Mouse (Mus musculus) liver, embryonic 14.5 days (tissue): ENCODE results near the gene Icam4. TPM values are rescaled to one million over a fixed set of nuclear protein-coding genes. Genes with fewer than 3 reads are reported as not detected.
"Not testable (repeated sequence)": the region's sequence is repeated elsewhere in the genome, so short reads cannot be mapped to it uniquely, and the experiment has no call there.

Source experiments
- ATAC-seq: fragments of 200-750 bp; cut with Nextera tagmentation; 2 replicates; pipeline ENCODE4 v1.8.0; 2017; ENCODE audit warnings: moderate number of reproducible peaks, mild to moderate bottlenecking, moderate library complexity; ENCODE audit not compliant: insufficient read depth
- DNase-seq, 3 experiments: peaks; one replicate each; pipeline ENCODE4 v3.0.0-alpha.2; 2012 to 2013; ENCODE audit warnings: low read depth in 3 of 3, low spot score in 3 of 3
- H3K27ac ChIP-seq: fragments of 300-500 bp; sonication (generic); 2 replicates; pipeline ENCODE4 v1.5.1; 2014; ENCODE audit warnings: moderate library complexity, mild to moderate bottlenecking, control low read depth, inconsistent platforms
- H3K27me3 ChIP-seq: fragments of 300-500 bp; sonication (generic); 2 replicates; pipeline ENCODE4 v1.6.1; 2014; ENCODE audit warnings: mild to moderate bottlenecking, low read length, moderate library complexity; ENCODE audit not compliant: control insufficient read depth, insufficient read depth
- H3K36me3 ChIP-seq: fragments of 300-500 bp; sonication (generic); replicated peaks from 2 replicates; pipeline ENCODE4 v1.6.1; 2014; ENCODE audit warnings: low read depth; ENCODE audit not compliant: control insufficient read depth, insufficient read depth
- H3K4me1 ChIP-seq, 2 experiments: fragments of 200-500 bp in 1 of 2; fragments of 300-500 bp in 1 of 2; sonication (generic) in 1 of 2; replicated peaks; 2 replicates each; pipeline ENCODE4 v1.6.1; 2012 to 2014; ENCODE audit warnings: antibody characterized with exemption in 1 of 2, inconsistent platforms in 1 of 2, low read length in 1 of 2; ENCODE audit not compliant: control insufficient read depth in 2 of 2, insufficient read depth in 2 of 2
- H3K4me2 ChIP-seq: fragments of 300-500 bp; sonication (generic); 2 replicates; pipeline ENCODE4 v1.6.1; 2014; ENCODE audit warnings: low read depth, mild to moderate bottlenecking, control low read depth, moderate library complexity
- H3K4me3 ChIP-seq, 2 experiments: fragments of 200-500 bp in 1 of 2; fragments of 300-500 bp in 1 of 2; sonication (generic) in 1 of 2; 2 replicates each; pipeline ENCODE4 v1.5.1; 2012 to 2014; ENCODE audit warnings: low read depth in 2 of 2, low read length in 2 of 2, mild to moderate bottlenecking in 2 of 2, control low read depth in 1 of 2, inconsistent platforms in 1 of 2, moderate library complexity in 1 of 2; ENCODE audit not compliant: insufficient read depth in 1 of 2
- H3K9ac ChIP-seq: fragments of 300-500 bp; sonication (generic); replicated peaks from 2 replicates; pipeline ENCODE4 v1.6.1; 2014; ENCODE audit warnings: mild to moderate bottlenecking, control low read depth, moderate library complexity
- H3K9me3 ChIP-seq: fragments of 300-500 bp; sonication (generic); 2 replicates; pipeline ENCODE4 v1.6.1; 2016; ENCODE audit warnings: low read length, mixed read lengths; ENCODE audit not compliant: control insufficient read depth
- CTCF ChIP-seq: IDR thresholded peaks from 2 replicates; pipeline ENCODE4 v1.5.1; 2016; ENCODE audit warnings: antibody characterized with exemption, low read depth, control low read depth
- EP300 ChIP-seq: IDR thresholded peaks from 2 replicates; pipeline ENCODE4 v1.6.1; 2016; ENCODE audit warnings: antibody characterized with exemption, low read depth
- WGBS: fragments of 180-500 bp; shearing (Covaris S2); extraction: QIAGEN DNeasy Blood & Tissue Kit; methylation state at CpG from one replicate; pipeline ENCODE4 v1.1.7; 2014; ENCODE audit not compliant: insufficient replicate concordance; 5-methylcytosine and 5-hydroxymethylcytosine counted together
- polyA plus RNA-seq, 2 experiments: library from polyadenylated mRNA; depleted of rRNA in 1 of 2; stranded (reverse) in 1 of 2; unstranded in 1 of 2; fragments of >200 nt; fragmentation: Nextera tagmentation in 1 of 2; extraction: Ambion mirVana in 1 of 2; gene quantifications; 2 replicates each; pipeline versions ENCODE4 v1.2.1 to v1.2.3; 2012 to 2014

Icam4 gene
- polyA plus RNA-seq, 2 experiments, result 61.8 to 204 TPM

DNA sequence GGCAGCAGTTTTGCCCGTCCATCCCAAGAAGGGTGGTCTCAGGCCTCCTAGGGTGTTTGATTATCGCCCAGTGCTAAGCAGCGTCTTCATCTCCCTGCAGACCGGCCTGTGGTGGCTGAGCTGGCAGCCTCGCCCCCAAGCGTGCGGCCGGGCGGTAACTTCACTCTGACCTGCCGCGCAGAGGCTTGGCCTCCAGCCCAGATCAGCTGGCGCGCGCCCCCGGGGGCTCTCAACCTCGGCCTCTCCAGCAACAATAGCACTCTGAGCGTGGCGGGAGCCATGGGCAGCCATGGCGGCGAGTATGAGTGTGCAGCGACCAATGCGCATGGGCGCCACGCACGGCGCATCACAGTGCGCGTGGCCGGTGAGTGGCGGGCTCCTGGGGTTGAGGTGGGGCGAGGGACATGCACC lies 8.3 kb downstream of the Icam4 start:
- DNase-seq (no peak), ATAC-seq (no peak)
- Histone ChIP-seq H3K9ac (no peak overlapping the region), H3K4me3 (peak overlapping the region in 1 of 2 experiments; percentile 27; a peak in 1 of 4 replicates), H3K36me3 (no peaks in the 10 kb centered on the region), H3K9me3 (no peaks in the 10 kb centered on the region), H3K4me1 (peaks cover 18 to 21% of the 10 kb centered on the region in 2 experiments), H3K4me2 (peak overlapping the region; percentile 43), H3K27ac (no peak overlapping the region), H3K27me3 (peaks cover 63% of the 10 kb centered on the region)
- WGBS, result 6% methylated on average over 31 of the region's 31 CpGs
- TF ChIP-seq EP300, result no peak
- no peak for TF ChIP-seq CTCF

- H3K36me3 ChIP-seq, result no peaks in the 10 kb centered on the region
- peak overlapping the region; percentile 30 for H3K4me2 ChIP-seq
- DNase-seq, result no peak
- peaks cover 41% of the 10 kb centered on the region for H3K27me3 ChIP-seq
- H3K9me3 ChIP-seq, result no peaks in the 10 kb centered on the region
- peaks cover 12 to 15% of the 10 kb centered on the region in 2 experiments for H3K4me1 ChIP-seq
- no peak overlapping the region for H3K4me3 ChIP-seq
- no peak overlapping the region for H3K9ac ChIP-seq
- peak; percentile 34; the same call in 1 of the 2 replicates for TF ChIP-seq EP300
- TF ChIP-seq CTCF, result no peak
- ATAC-seq, result peak; percentile 73
- 19% methylated on average over 3 of the region's 3 CpGs for WGBS
- peak overlapping the region; percentile 20; the same call in 1 of the 2 replicates for H3K27ac ChIP-seq
Observed at GRCm38 (mm10) chr9:21039779-21040178, 10.6 kb downstream of the Icam4 start.

- H3K9ac ChIP-seq, result no peak overlapping the region
- no peak for DNase-seq
- H3K27ac ChIP-seq, result no peak overlapping the region
- peaks cover 26% of the 10 kb centered on the region for H3K27me3 ChIP-seq
- H3K4me1 ChIP-seq, result peaks cover 12 to 15% of the 10 kb centered on the region in 2 experiments
- H3K36me3 ChIP-seq, result no peaks in the 10 kb centered on the region
- no peak for TF ChIP-seq EP300
- no peaks in the 10 kb centered on the region for H3K9me3 ChIP-seq
- H3K4me3 ChIP-seq, result no peak overlapping the region
- no peak for ATAC-seq
- no peak overlapping the region for H3K4me2 ChIP-seq
- WGBS, result 26% methylated on average over 4 of the region's 4 CpGs
Observed at GRCm38 (mm10) chr9:21041308-21041707, 12.1 kb downstream of the Icam4 start.

GRCm38 (mm10) chr9:21043563-21043962 lies 14.4 kb downstream of the Icam4 start:
- no peak for TF ChIP-seq CTCF
- TF ChIP-seq EP300, result no peak
- H3K36me3 ChIP-seq, result no peaks in the 10 kb centered on the region
- H3K9ac ChIP-seq, result no peak overlapping the region
- H3K27ac ChIP-seq, result no peak overlapping the region
- H3K4me2 ChIP-seq, result no peak overlapping the region
- DNase-seq (no peak), ATAC-seq (no peak)
- H3K9me3 ChIP-seq, result no peaks in the 10 kb centered on the region
- no peak overlapping the region for H3K4me3 ChIP-seq
- 49% methylated on average over 4 of the region's 4 CpGs for WGBS
- peaks cover 12 to 15% of the 10 kb centered on the region in 2 experiments for H3K4me1 ChIP-seq
- H3K27me3 ChIP-seq, result peaks cover 3% of the 10 kb centered on the region

DNA sequence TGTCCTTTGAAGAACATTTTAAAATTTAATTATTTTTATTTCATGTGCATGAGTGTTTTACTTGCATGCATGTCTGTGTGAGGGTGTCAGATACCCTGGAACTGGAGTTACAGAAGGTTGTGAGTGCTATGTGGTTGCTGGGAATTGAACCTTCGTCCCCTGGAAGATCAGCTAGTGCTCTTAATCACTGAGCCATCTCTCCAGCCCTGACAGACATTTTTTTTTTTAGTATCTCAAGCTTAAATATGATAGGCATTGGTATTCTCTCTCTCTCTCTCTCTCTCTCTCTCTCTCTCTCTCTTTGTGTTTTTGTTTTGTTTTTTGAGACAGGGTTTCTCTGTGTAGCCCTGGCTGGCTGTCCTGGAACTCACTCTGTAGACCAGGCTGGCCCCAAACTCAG lies 15.6 kb downstream of the Icam4 start:
- not testable (repeated sequence) for H3K27ac ChIP-seq, H3K4me1 ChIP-seq, H3K9me3 ChIP-seq, ATAC-seq, H3K4me2 ChIP-seq, H3K27me3 ChIP-seq, H3K36me3 ChIP-seq, DNase-seq, H3K9ac ChIP-seq, H3K4me3 ChIP-seq
- WGBS, result 54% methylated on average over 1 of the region's 1 CpGs
